Mouse (Mus musculus) liver, postnatal 0 days (tissue): ENCODE measurements around the gene Cdc42bpa. TPM values are rescaled to one million over a fixed set of nuclear protein-coding genes. Genes with fewer than 3 reads are reported as not detected.
A peak's percentile ranks its signal among the peaks of the same experiment; 100 is the strongest.

ENCODE experiments used
- ATAC-seq: fragments of 200-750 bp; cut with Nextera tagmentation; 2 replicates; pipeline ENCODE4 v1.8.0; 2017; ENCODE audit warnings: mild to moderate bottlenecking, moderate library complexity
- DNase-seq: peaks from one replicate; pipeline ENCODE4 v3.0.0-alpha.2; 2016
- H3K27ac ChIP-seq: fragments of 300-500 bp; sonication (generic); 2 replicates; pipeline ENCODE4 v1.5.1; 2014; ENCODE audit warnings: antibody characterized with exemption, moderate library complexity, mild to moderate bottlenecking, low read depth
- H3K27me3 ChIP-seq: fragments of 300-500 bp; sonication (generic); 2 replicates; pipeline ENCODE4 v1.6.1; 2014; ENCODE audit warnings: low read length, control low read depth, mixed read lengths; ENCODE audit not compliant: insufficient read depth
- H3K36me3 ChIP-seq: fragments of 300-500 bp; sonication (generic); replicated peaks from 2 replicates; pipeline ENCODE4 v1.6.1; 2014; ENCODE audit warnings: mild to moderate bottlenecking, control low read depth, low read length, moderate library complexity, mixed read lengths; ENCODE audit not compliant: insufficient read depth
- H3K4me1 ChIP-seq: fragments of 300-500 bp; sonication (generic); 2 replicates; pipeline ENCODE4 v1.6.1; 2014; ENCODE audit warnings: antibody characterized with exemption, mild to moderate bottlenecking, control low read depth; ENCODE audit not compliant: insufficient read depth
- H3K4me2 ChIP-seq: fragments of 300-500 bp; sonication (generic); 2 replicates; pipeline ENCODE4 v1.6.1; 2014; ENCODE audit warnings: low read depth, mild to moderate bottlenecking, low read length, moderate library complexity, mixed read lengths
- H3K4me3 ChIP-seq: fragments of 300-500 bp; sonication (generic); 2 replicates; pipeline ENCODE4 v1.5.1; 2014; ENCODE audit warnings: low read depth, low read length
- H3K9ac ChIP-seq: fragments of 300-500 bp; sonication (generic); replicated peaks from 2 replicates; pipeline ENCODE4 v1.6.1; 2014; ENCODE audit warnings: mild to moderate bottlenecking, moderate library complexity
- H3K9me3 ChIP-seq: fragments of 300-500 bp; sonication (generic); 2 replicates; pipeline ENCODE4 v1.6.1; 2016; ENCODE audit warnings: mild to moderate bottlenecking, control low read depth, low read length, mixed read lengths
- CTCF ChIP-seq: sonication (generic); IDR thresholded peaks from 2 replicates; pipeline ENCODE4 v1.5.1; 2016; ENCODE audit warnings: antibody characterized with exemption, low read depth
- EP300 ChIP-seq: IDR thresholded peaks from 2 replicates; pipeline ENCODE4 v1.6.1; 2016; ENCODE audit warnings: antibody characterized with exemption, low read depth, mild to moderate bottlenecking
- WGBS: fragments of 180-500 bp; shearing (Covaris S2); extraction: QIAGEN DNeasy Blood & Tissue Kit; methylation state at CpG from one replicate; pipeline ENCODE4 v1.1.7; 2014; ENCODE audit not compliant: insufficient replicate concordance; 5-methylcytosine and 5-hydroxymethylcytosine counted together
- polyA plus RNA-seq: library from polyadenylated mRNA; unstranded; fragments of >200 nt; fragmentation: Nextera tagmentation; extraction: Ambion mirVana; gene quantifications from 2 replicates; pipeline ENCODE4 v1.2.1, GENCODE M21; 2015

Cdc42bpa gene
- polyA plus RNA-seq, 1 experiment from 2014 or later, result 3.5 TPM

GRCm38 (mm10) chr1:180188951-180189350 lies 228.7 kb downstream of the Cdc42bpa start:
- H3K9me3 ChIP-seq, result no peaks in the 10 kb centered on the region
- H3K4me2 ChIP-seq, result no peak overlapping the region
- no peak for ATAC-seq
- H3K27ac ChIP-seq, result no peak overlapping the region
- no peaks in the 10 kb centered on the region for H3K27me3 ChIP-seq
- H3K4me3 ChIP-seq, result no peak overlapping the region
- 75% methylated on average over 4 of the region's 4 CpGs for WGBS
- no peaks in the 10 kb centered on the region for H3K36me3 ChIP-seq
- DNase-seq, result no peak
- TF ChIP-seq CTCF (no peak), EP300 (no peak)
- peaks cover 34% of the 10 kb centered on the region for H3K4me1 ChIP-seq
- H3K9ac ChIP-seq, result no peak overlapping the region

DNA sequence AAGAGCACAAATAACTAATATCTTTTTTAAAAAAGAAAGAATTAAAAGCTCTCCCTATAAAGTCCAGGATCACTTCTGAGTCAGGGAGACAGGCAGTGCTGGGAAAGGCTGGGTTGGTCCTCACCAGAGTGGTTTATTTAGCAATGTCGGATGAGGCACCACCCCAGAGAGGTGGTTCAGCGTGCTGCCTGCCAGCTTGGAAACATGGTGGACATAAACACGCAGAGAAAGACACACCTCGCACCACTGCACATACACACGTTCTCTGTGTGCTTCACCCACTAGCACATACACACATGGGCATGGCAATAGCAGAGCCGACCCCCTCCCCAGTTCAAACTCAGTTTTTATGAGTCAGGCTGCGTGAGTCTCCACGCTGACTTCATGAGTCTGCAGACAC lies 230.8 kb downstream of the Cdc42bpa start:
- Histone ChIP-seq H3K4me1 (peaks cover 35% of the 10 kb centered on the region), H3K4me3 (no peak overlapping the region), H3K27me3 (no peaks in the 10 kb centered on the region), H3K9ac (no peak overlapping the region), H3K36me3 (no peaks in the 10 kb centered on the region), H3K27ac (no peak overlapping the region), H3K9me3 (no peaks in the 10 kb centered on the region), H3K4me2 (no peak overlapping the region)
- DNase-seq (no peak), ATAC-seq (no peak)
- WGBS, result 73% methylated on average over 8 of the region's 8 CpGs
- TF ChIP-seq CTCF, result no peak
- TF ChIP-seq EP300, result no peak

DNA sequence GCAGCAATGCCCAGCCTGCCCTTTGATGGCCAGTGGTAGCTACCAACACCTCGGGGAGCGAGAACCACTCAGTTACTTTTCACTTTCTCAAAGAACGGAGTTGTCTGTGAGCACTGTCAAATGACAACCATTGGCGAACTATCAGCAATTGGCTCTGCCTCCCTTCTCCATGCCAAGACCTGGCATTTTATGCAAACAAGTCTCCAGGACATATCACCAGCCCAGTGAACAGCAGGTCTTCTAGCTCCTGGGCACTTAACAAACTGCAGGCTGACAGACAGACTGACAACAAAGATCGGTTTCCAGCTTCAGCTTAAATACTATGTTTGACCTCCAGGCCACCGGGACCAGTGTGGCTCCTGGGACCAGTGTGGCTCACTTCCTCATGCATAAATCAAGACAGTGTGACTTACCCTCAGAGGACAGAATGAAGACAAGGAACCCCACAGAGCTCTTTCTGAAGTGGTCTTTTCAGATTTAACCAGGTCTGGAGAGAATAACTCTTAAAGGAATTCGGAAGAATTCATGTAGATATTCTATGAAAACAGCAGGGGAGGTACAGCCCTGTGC lies 231.5 kb downstream of the Cdc42bpa start:
- Histone ChIP-seq H3K27me3 (no peaks in the 10 kb centered on the region), H3K9me3 (no peaks in the 10 kb centered on the region), H3K36me3 (no peaks in the 10 kb centered on the region), H3K4me3 (no peak overlapping the region), H3K9ac (no peak overlapping the region; the same call in 1 of the 2 replicates), H3K4me2 (no peak overlapping the region), H3K4me1 (peaks cover 40% of the 10 kb centered on the region), H3K27ac (no peak overlapping the region)
- 49% methylated on average over 7 of the region's 7 CpGs for WGBS
- no peak for ATAC-seq
- TF ChIP-seq EP300, result no peak
- no peak for TF ChIP-seq CTCF
- no peak for DNase-seq

DNA sequence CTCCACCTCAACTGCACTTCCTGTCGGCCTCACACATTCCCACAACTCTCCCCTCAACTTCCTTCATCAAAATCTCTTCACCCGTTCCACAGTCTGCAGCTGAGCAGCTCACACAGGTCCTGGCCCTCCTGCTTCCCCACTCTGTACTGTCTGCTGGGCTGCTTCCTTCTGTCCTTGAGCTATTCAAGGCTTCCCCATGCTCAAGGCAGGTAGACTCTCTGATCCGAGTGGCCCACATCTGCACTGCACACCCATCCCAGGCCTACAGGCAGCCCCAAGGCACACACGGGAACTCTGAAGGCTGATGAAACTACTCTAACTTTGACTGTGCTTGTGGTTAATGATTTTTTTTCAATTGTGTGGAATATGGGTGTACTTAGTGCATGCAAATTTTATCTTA lies 232.6 kb downstream of the Cdc42bpa start:
- Histone ChIP-seq H3K4me3 (no peak overlapping the region), H3K36me3 (no peaks in the 10 kb centered on the region), H3K4me1 (peaks cover 40% of the 10 kb centered on the region), H3K9me3 (no peaks in the 10 kb centered on the region), H3K27me3 (no peaks in the 10 kb centered on the region), H3K9ac (peak overlapping the region; percentile 36), H3K27ac (peak overlapping the region; percentile 85; the same call in 1 of the 2 replicates), H3K4me2 (peak overlapping the region; percentile 41; the same call in 1 of the 2 replicates)
- no peak for ATAC-seq
- TF ChIP-seq CTCF (no peak), EP300 (no peak)
- WGBS, result 15% methylated on average over 4 of the region's 4 CpGs
- no peak for DNase-seq

GRCm38 (mm10) chr1:180193391-180193935 lies 233.2 kb downstream of the Cdc42bpa start:
- no peak for TF ChIP-seq EP300
- TF ChIP-seq CTCF, result no peak
- H3K27ac ChIP-seq, result peak overlapping the region; percentile 85; the same call in 1 of the 2 replicates
- H3K9me3 ChIP-seq, result no peaks in the 10 kb centered on the region
- no peak overlapping the region for H3K4me3 ChIP-seq
- H3K4me2 ChIP-seq, result peak overlapping the region; percentile 76
- no peaks in the 10 kb centered on the region for H3K27me3 ChIP-seq
- DNase-seq (no peak), ATAC-seq (no peak)
- H3K4me1 ChIP-seq, result peaks cover 40% of the 10 kb centered on the region
- no peaks in the 10 kb centered on the region for H3K36me3 ChIP-seq
- no peak overlapping the region for H3K9ac ChIP-seq
- 76% methylated on average over 8 of the region's 8 CpGs for WGBS

- DNase-seq (no peak), ATAC-seq (no peak)
- no peaks in the 10 kb centered on the region for H3K27me3 ChIP-seq
- no peaks in the 10 kb centered on the region for H3K36me3 ChIP-seq
- peak overlapping the region; percentile 76 for H3K4me2 ChIP-seq
- peak overlapping the region; percentile 85 for H3K27ac ChIP-seq
- H3K4me3 ChIP-seq, result peak overlapping the region; percentile 62
- H3K9me3 ChIP-seq, result no peaks in the 10 kb centered on the region
- no peak overlapping the region for H3K9ac ChIP-seq
- WGBS, result 80% methylated on average over 9 of the region's 9 CpGs
- peaks cover 40% of the 10 kb centered on the region for H3K4me1 ChIP-seq
- TF ChIP-seq EP300, result no peak
- TF ChIP-seq CTCF, result no peak
These were observed 233.8 kb downstream of the Cdc42bpa start for GRCm38 (mm10) chr1:180194048-180194447.
